8 mouse cellular contexts compared by ENCODE assay signal in the genomic region with DNA sequence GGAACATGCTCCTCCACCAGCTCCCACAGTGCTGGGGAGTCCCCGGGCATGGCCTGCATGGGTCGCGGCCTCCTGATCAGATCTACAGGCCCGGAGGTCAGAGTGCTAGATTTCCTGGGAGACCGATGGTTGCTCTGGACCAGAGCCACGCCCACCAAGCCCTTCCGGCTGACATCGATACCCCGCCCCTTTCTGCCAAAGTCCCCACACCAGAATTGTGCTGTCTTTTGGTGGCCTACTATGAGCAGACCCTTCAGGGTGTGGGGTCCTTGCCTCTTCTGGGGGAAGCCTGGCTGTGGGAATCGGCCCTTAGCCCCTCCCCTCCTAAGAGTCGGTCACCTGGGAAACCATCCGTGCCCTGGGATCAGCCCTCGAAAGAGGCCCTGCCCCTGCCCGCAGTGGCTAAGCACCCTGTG. TPM values are rescaled to one million over a fixed set of nuclear protein-coding genes. Genes with fewer than 3 reads are reported as not detected.
DNase-seq lines count a peak whose midpoint lies in the region; ATAC-seq lines count a peak whose summit lies in the region.

A gene (minus strand): TSS at position 87 of the 416 bp plus-strand sequence.

- intact Hi-C loops in gastrocnemius, postnatal 36 days (cut with DNase I): no loop called here

- H3K9me3 ChIP-seq in heart, embryonic 12.5 days (replicated peaks): no peaks in the 10 kb centered on the region
- no peaks in the 10 kb centered on the region for H3K9me3 ChIP-seq in hindbrain, embryonic 11.5 days (ENCODE audit: control insufficient read depth, low read length)
- H3K9me3 ChIP-seq in limb, embryonic 15.5 days: no peaks in the 10 kb centered on the region
- H3K9me3 ChIP-seq in neural tube, embryonic 13.5 days: no peaks in the 10 kb centered on the region

- peak within 1 kb of the TSS; percentile 76 for H3K4me2 ChIP-seq in heart, embryonic 12.5 days
- H3K4me2 ChIP-seq in hindbrain, embryonic 11.5 days (replicated peaks; ENCODE audit: low read depth, low read length): peak within 1 kb of the TSS; percentile 25; the same call in 1 of the 2 replicates
- peak within 1 kb of the TSS; percentile 36 for H3K4me2 ChIP-seq in limb, embryonic 15.5 days
- H3K4me2 ChIP-seq in neural tube, embryonic 13.5 days: peak within 1 kb of the TSS; percentile 35

- peaks cover 36% of the 10 kb centered on the region for H3K36me3 ChIP-seq in heart, embryonic 12.5 days
- H3K36me3 ChIP-seq in hindbrain, embryonic 11.5 days (ENCODE audit: control insufficient read depth, insufficient read depth, low read length): no peaks in the 10 kb centered on the region; the same call in 1 of the 2 replicates
- peaks cover 41% of the 10 kb centered on the region for H3K36me3 ChIP-seq in limb, embryonic 15.5 days
- H3K36me3 ChIP-seq in neural tube, embryonic 13.5 days: peaks cover 47% of the 10 kb centered on the region

- 0 out of 2 replicates have a peak within 1 kb of the TSS, but pooled peaks have one; percentile 30 for H3K9ac ChIP-seq in heart, embryonic 12.5 days
- H3K9ac ChIP-seq in hindbrain, embryonic 11.5 days (ENCODE audit: low read depth, low read length): no peak within 1 kb of the TSS
- 0 out of 2 replicates have a peak within 1 kb of the TSS, but pooled peaks have one; percentile 8 for H3K9ac ChIP-seq in limb, embryonic 15.5 days
- peak within 1 kb of the TSS; percentile 23; the same call in 1 of the 2 replicates for H3K9ac ChIP-seq in neural tube, embryonic 13.5 days

- peak within 1 kb of the TSS; percentile 34 for H3K4me3 ChIP-seq in heart, embryonic 12.5 days
- no peak within 1 kb of the TSS for H3K4me3 ChIP-seq in hindbrain, embryonic 11.5 days (ENCODE audit: low read depth, low read length)
- peak within 1 kb of the TSS; percentile 3; the same call in 1 of the 2 replicates for H3K4me3 ChIP-seq in limb, embryonic 15.5 days
- H3K4me3 ChIP-seq in neural tube, embryonic 13.5 days: no peak within 1 kb of the TSS

- 6% methylated on average over 14 of the region's 14 CpGs for WGBS in heart, embryonic 12.5 days
- 7% methylated on average over 14 of the region's 14 CpGs for WGBS in hindbrain, embryonic 11.5 days
- 7% methylated on average over 14 of the region's 14 CpGs for WGBS in limb, embryonic 15.5 days
- WGBS in neural tube, embryonic 13.5 days: 10% methylated on average over 14 of the region's 14 CpGs

- peaks cover 22% of the 10 kb centered on the region for H3K4me1 ChIP-seq in heart, embryonic 12.5 days (replicated peaks)
- H3K4me1 ChIP-seq in hindbrain, embryonic 11.5 days (replicated peaks; ENCODE audit: control insufficient read depth, insufficient read depth, low read length): peaks cover 5% of the 10 kb centered on the region
- peaks cover 20% of the 10 kb centered on the region for H3K4me1 ChIP-seq in limb, embryonic 15.5 days
- peaks cover 24% of the 10 kb centered on the region for H3K4me1 ChIP-seq in neural tube, embryonic 13.5 days (replicated peaks)

- DNase-seq in heart, postnatal 4 days: no peak
- DNase-seq in hindbrain, embryonic 11.5 days (ENCODE audit: low spot score): peak; percentile 58
- no peak for DNase-seq in gastrocnemius, postnatal 36 days
- DNase-seq in right cerebral cortex, postnatal 25 days: no peak
- no peak for DNase-seq in cerebellum, adult 8-10 months

- no peak within 1 kb of the TSS for H3K27ac ChIP-seq in heart, embryonic 12.5 days (ENCODE audit: poor library complexity, severe bottlenecking)
- H3K27ac ChIP-seq in hindbrain, embryonic 11.5 days (ENCODE audit: low read depth, low read length): no peak within 1 kb of the TSS
- H3K27ac ChIP-seq in limb, embryonic 15.5 days: no peak within 1 kb of the TSS
- no peak within 1 kb of the TSS for H3K27ac ChIP-seq in neural tube, embryonic 13.5 days (replicated peaks)

- peaks cover 26% of the 10 kb centered on the region for H3K27me3 ChIP-seq in heart, embryonic 12.5 days (replicated peaks)
- no peaks in the 10 kb centered on the region; the same call in 1 of the 2 replicates for H3K27me3 ChIP-seq in hindbrain, embryonic 11.5 days (ENCODE audit: control insufficient read depth, insufficient read depth, low read length)
- H3K27me3 ChIP-seq in limb, embryonic 15.5 days: no peaks in the 10 kb centered on the region
- H3K27me3 ChIP-seq in neural tube, embryonic 13.5 days: peaks cover 2% of the 10 kb centered on the region; the same call in 1 of the 2 replicates

- peak; percentile 34; the same call in 1 of the 2 replicates for ATAC-seq in heart, embryonic 12.5 days (ENCODE audit: insufficient number of reproducible peaks, low FRiP score)
- ATAC-seq in hindbrain, embryonic 11.5 days (ENCODE audit: low FRiP score): peak; percentile 39
- no peak for ATAC-seq in limb, embryonic 15.5 days (ENCODE audit: insufficient number of reproducible peaks, low FRiP score, low TSS enrichment, low read depth)
- peak; percentile 16; the same call in 1 of the 2 replicates for ATAC-seq in neural tube, embryonic 13.5 days (ENCODE audit: low read depth)

RNA-seq across cellular contexts. Expression of the gene that starts here (rescaled TPM):
- polyA plus RNA-seq in heart, embryonic 12.5 days (2016; fragmentation: Nextera tagmentation; extraction: Ambion mirVana): 0.74 and 0.91 TPM in 2 replicates
- total RNA-seq in heart, postnatal 4 days (2021): 1 to 10 TPM in 1 of 2 experiments, under 1 TPM in 1; 0.59 to 1.1 TPM
- 1.7 and 1.8 TPM in 2 replicates for polyA plus RNA-seq in hindbrain, embryonic 11.5 days (2014; fragmentation: Nextera tagmentation; extraction: Ambion mirVana)
- polyA plus RNA-seq in limb, embryonic 15.5 days (2015; fragmentation: Nextera tagmentation; extraction: Ambion mirVana): 0.66 and 1.2 TPM in 2 replicates
- polyA plus RNA-seq in neural tube, embryonic 13.5 days (2015; fragmentation: Nextera tagmentation; extraction: Ambion mirVana): 1.7 and 2.5 TPM in 2 replicates
- total RNA-seq in gastrocnemius, postnatal 36 days (2021): under 1 TPM in 1 of 2 experiments, not detected in 1; 0.33 TPM

Comparison
In these comparisons a context has a peak if more than half of its experiments do, and no peak if none do; other contexts are left out.
1. Peak in ATAC-seq, H3K4me3 ChIP-seq, H3K9ac ChIP-seq and H3K4me2 ChIP-seq in heart, embryonic 12.5 days; RNA of the gene not detected or under 1 TPM.
2. H3K4me2 ChIP-seq: peak in every context shown above with its lines; median percentile 76 in heart, embryonic 12.5 days; 36 in limb, embryonic 15.5 days; 35 in neural tube, embryonic 13.5 days; 25 in hindbrain, embryonic 11.5 days.